Mouse (Mus musculus): ENCODE data around the gene Rab11fip3.

The Rab11fip3 gene

GRCm38 (mm10) chr17:25992274-25992673, 77.1 kb downstream of the Rab11fip3 start:
- no peak for DNase-seq (ENCODE audit: low read depth)

GRCm38 (mm10) chr17:25990331-25990730, 79.0 kb downstream of the Rab11fip3 start:
- no peak for DNase-seq (ENCODE audit: low read depth)

- DNase-seq (ENCODE audit: low read depth), result peak; percentile 79
Observed at GRCm38 (mm10) chr17:25985306-25986294, 83.8 kb downstream of the Rab11fip3 start, which contains the start of gene Capn15. Capn15 (minus strand) TSS chr17:25985796.

GRCm38 (mm10) chr17:25984556-25985305, 84.6 kb downstream of the Rab11fip3 start:
- no peak for DNase-seq (ENCODE audit: low read depth)

- DNase-seq (ENCODE audit: low read depth), result no peak
Observed at GRCm38 (mm10) chr17:25984066-25984465, 85.3 kb downstream of the Rab11fip3 start.

- DNase-seq (ENCODE audit: low read depth), result no peak
Observed at GRCm38 (mm10) chr17:25982913-25983312, 86.4 kb downstream of the Rab11fip3 start.

GRCm38 (mm10) chr17:25980854-25981253, 88.5 kb downstream of the Rab11fip3 start:
- no peak for DNase-seq (ENCODE audit: low read depth)

GRCm38 (mm10) chr17:25979829-25980738, 89.3 kb downstream of the Rab11fip3 start:
- DNase-seq (ENCODE audit: low read depth), result no peak

GRCm38 (mm10) chr17:25970954-25971707, 98.2 kb downstream of the Rab11fip3 start:
- no peak for DNase-seq (ENCODE audit: low read depth)

- DNase-seq (ENCODE audit: low read depth), result no peak
Observed at GRCm38 (mm10) chr17:25970448-25970847, 98.9 kb downstream of the Rab11fip3 start.

GRCm38 (mm10) chr17:25968176-25968575, 101.2 kb downstream of the Rab11fip3 start:
- no peak for DNase-seq (ENCODE audit: low read depth)

GRCm38 (mm10) chr17:25967652-25968051, 101.7 kb downstream of the Rab11fip3 start:
- no peak for DNase-seq (ENCODE audit: low read depth)

GRCm38 (mm10) chr17:25964271-25964670, 105.1 kb downstream of the Rab11fip3 start:
- DNase-seq (ENCODE audit: low read depth), result no peak

GRCm38 (mm10) chr17:25962413-25962905, 106.9 kb downstream of the Rab11fip3 start:
- no peak for DNase-seq (ENCODE audit: low read depth)

- DNase-seq (ENCODE audit: low read depth), result no peak
Observed at GRCm38 (mm10) chr17:25961566-25961965, 107.8 kb downstream of the Rab11fip3 start.

- DNase-seq (ENCODE audit: low read depth), result no peak
Observed at GRCm38 (mm10) chr17:25959630-25960467, 109.5 kb downstream of the Rab11fip3 start.

- no peak for DNase-seq (ENCODE audit: low read depth)
Observed at GRCm38 (mm10) chr17:25958771-25959494, 110.4 kb downstream of the Rab11fip3 start.

- no peak for DNase-seq (ENCODE audit: low read depth)
Observed at GRCm38 (mm10) chr17:25957586-25958051, 111.7 kb downstream of the Rab11fip3 start.

- DNase-seq (ENCODE audit: low read depth), result no peak
Observed at GRCm38 (mm10) chr17:25956631-25957030, 112.7 kb downstream of the Rab11fip3 start.
